Mouse (Mus musculus) heart, postnatal 0 days (tissue): ENCODE results near the gene Retreg1. TPM values are rescaled to one million over a fixed set of nuclear protein-coding genes. Genes with fewer than 3 reads are reported as not detected.

Experiments used
- ATAC-seq: fragments of 200-750 bp; cut with Nextera tagmentation; 2 replicates; pipeline ENCODE4 v1.8.0; 2017; ENCODE audit warnings: low read depth, moderate number of reproducible peaks, moderate library complexity; ENCODE audit not compliant: insufficient read depth
- DNase-seq: peaks from one replicate; pipeline ENCODE4 v3.0.0-alpha.2; 2016; ENCODE audit warnings: low spot score
- H3K27ac ChIP-seq: fragments of 300-500 bp; sonication (generic); 2 replicates; pipeline ENCODE4 v1.5.1; 2014; ENCODE audit warnings: low read depth, mild to moderate bottlenecking
- H3K27me3 ChIP-seq: fragments of 300-500 bp; sonication (generic); 2 replicates; pipeline ENCODE4 v1.6.1; 2014; ENCODE audit warnings: low read length, mixed read lengths; ENCODE audit not compliant: control insufficient read depth, insufficient read depth
- H3K36me3 ChIP-seq: fragments of 300-500 bp; sonication (generic); replicated peaks from 2 replicates; pipeline ENCODE4 v1.6.1; 2014; ENCODE audit warnings: low read length, mixed read lengths; ENCODE audit not compliant: control insufficient read depth, insufficient read depth
- H3K4me1 ChIP-seq: fragments of 300-500 bp; sonication (generic); 2 replicates; pipeline ENCODE4 v1.6.1; 2014; ENCODE audit warnings: antibody characterized with exemption; ENCODE audit not compliant: control insufficient read depth, insufficient read depth
- H3K4me2 ChIP-seq: fragments of 300-500 bp; sonication (generic); 2 replicates; pipeline ENCODE4 v1.6.1; 2014; ENCODE audit warnings: low read depth, mild to moderate bottlenecking, low read length, moderate library complexity
- H3K4me3 ChIP-seq: fragments of 300-500 bp; sonication (generic); 2 replicates; pipeline ENCODE4 v1.5.1; 2014; ENCODE audit warnings: low read depth, low read length
- H3K9ac ChIP-seq: fragments of 300-500 bp; sonication (generic); replicated peaks from 2 replicates; pipeline ENCODE4 v1.6.1; 2014; ENCODE audit warnings: low read depth, low read length, mixed read lengths
- H3K9me3 ChIP-seq: fragments of 300-500 bp; sonication (generic); replicated peaks from 2 replicates; pipeline ENCODE4 v1.6.1; 2016; ENCODE audit warnings: low read length; ENCODE audit not compliant: control insufficient read depth
- CTCF ChIP-seq: IDR thresholded peaks from 2 replicates; pipeline ENCODE4 v1.5.1; 2016; ENCODE audit warnings: antibody characterized with exemption, control low read depth, low read depth
- EP300 ChIP-seq: IDR thresholded peaks from 2 replicates; pipeline ENCODE4 v1.6.1; 2016; ENCODE audit warnings: antibody characterized with exemption, low read depth
- WGBS: fragments of 180-500 bp; shearing (Covaris S2); extraction: QIAGEN DNeasy Blood & Tissue Kit; methylation state at CpG from one replicate; pipeline ENCODE4 v1.1.7; 2014; 5-methylcytosine and 5-hydroxymethylcytosine counted together
- polyA plus RNA-seq: library from polyadenylated mRNA; unstranded; fragments of >200 nt; fragmentation: Nextera tagmentation; extraction: Ambion mirVana; gene quantifications from 2 replicates; pipeline ENCODE4 v1.2.1, GENCODE M21; 2015
- total RNA-seq: library from RNA; depleted of rRNA; stranded (reverse); fragments of >200 nt; gene quantifications from 2 replicates; pipeline ENCODE4 v1.2.3, GENCODE M21; 2014; ENCODE audit warnings: low replicate concordance; rRNA removed

Retreg1 gene
- 157 and 230 TPM in 2 replicates for total RNA-seq
- polyA plus RNA-seq: 141 and 142 TPM in 2 replicates

- Histone ChIP-seq H3K9ac (peak within 1 kb of the TSS; percentile 66), H3K9me3 (no peaks in the 10 kb centered on the region), H3K4me3 (peak within 1 kb of the TSS; percentile 87), H3K27me3 (no peaks in the 10 kb centered on the region), H3K4me1 (no peaks in the 10 kb centered on the region; the same call in 1 of the 2 replicates), H3K36me3 (no peaks in the 10 kb centered on the region), H3K27ac (peak within 1 kb of the TSS; percentile 65; the same call in 1 of the 2 replicates), H3K4me2 (peak within 1 kb of the TSS; percentile 97)
- DNase-seq: peak; percentile 37
- no peak for TF ChIP-seq CTCF
- no peak for TF ChIP-seq EP300
- peak; percentile 92 for ATAC-seq
- WGBS: 4% methylated on average over 65 of the region's 72 CpGs
These were observed at the start of gene Retreg1 for GRCm38 (mm10) chr15:25843086-25843991. Gene Retreg1 (plus strand): TSS chr15:25843180.

GRCm38 (mm10) chr15:25794123-25794522, 48.9 kb upstream of the Retreg1 start:
- H3K36me3 ChIP-seq: peaks cover 47% of the 10 kb centered on the region
- H3K4me2 ChIP-seq: no peak overlapping the region
- H3K9ac ChIP-seq: no peak overlapping the region
- 86% methylated on average over 8 of the region's 8 CpGs for WGBS
- no peak for ATAC-seq
- no peak overlapping the region for H3K27ac ChIP-seq
- no peak for DNase-seq
- TF ChIP-seq EP300 (no peak), CTCF (no peak)
- no peaks in the 10 kb centered on the region for H3K4me1 ChIP-seq
- H3K27me3 ChIP-seq: no peaks in the 10 kb centered on the region
- H3K4me3 ChIP-seq: no peak overlapping the region
- no peaks in the 10 kb centered on the region for H3K9me3 ChIP-seq

- H3K9ac ChIP-seq: no peak overlapping the region
- WGBS: 94% methylated on average over 9 of the region's 9 CpGs
- TF ChIP-seq CTCF (no peak), EP300 (no peak)
- no peaks in the 10 kb centered on the region for H3K9me3 ChIP-seq
- H3K4me1 ChIP-seq: no peaks in the 10 kb centered on the region
- no peaks in the 10 kb centered on the region for H3K27me3 ChIP-seq
- ATAC-seq (no peak), DNase-seq (no peak)
- no peak overlapping the region for H3K27ac ChIP-seq
- no peak overlapping the region for H3K4me3 ChIP-seq
- H3K4me2 ChIP-seq: no peak overlapping the region
- H3K36me3 ChIP-seq: peaks cover 51% of the 10 kb centered on the region
These were observed 47.5 kb upstream of the Retreg1 start for GRCm38 (mm10) chr15:25795496-25795895.

- WGBS: 56% methylated on average over 3 of the region's 3 CpGs
- Histone ChIP-seq H3K27ac (no peak overlapping the region), H3K4me3 (no peak overlapping the region), H3K9ac (no peak overlapping the region), H3K9me3 (no peaks in the 10 kb centered on the region), H3K4me1 (no peaks in the 10 kb centered on the region), H3K36me3 (peaks cover 59% of the 10 kb centered on the region), H3K4me2 (no peak overlapping the region), H3K27me3 (no peaks in the 10 kb centered on the region)
- DNase-seq: peak; percentile 49
- no peak for ATAC-seq
- TF ChIP-seq CTCF: peak; percentile 86
- no peak for TF ChIP-seq EP300
These were observed 46.6 kb upstream of the Retreg1 start for GRCm38 (mm10) chr15:25796353-25796752.

GRCm38 (mm10) chr15:25797179-25797578, 45.8 kb upstream of the Retreg1 start:
- Histone ChIP-seq H3K9me3 (no peaks in the 10 kb centered on the region), H3K27ac (no peak overlapping the region), H3K9ac (no peak overlapping the region), H3K4me3 (no peak overlapping the region), H3K4me2 (no peak overlapping the region), H3K4me1 (no peaks in the 10 kb centered on the region), H3K27me3 (no peaks in the 10 kb centered on the region), H3K36me3 (peaks cover 62% of the 10 kb centered on the region)
- DNase-seq (no peak), ATAC-seq (no peak)
- TF ChIP-seq CTCF (no peak), EP300 (no peak)
- 85% methylated on average over 8 of the region's 8 CpGs for WGBS
